Mouse (Mus musculus): ENCODE measurements around the gene Sema3b.
"Not testable (repeated sequence)": the region's sequence is repeated elsewhere in the genome, so short reads cannot be mapped to it uniquely, and the experiment has no call there.

Sema3b gene

DNA sequence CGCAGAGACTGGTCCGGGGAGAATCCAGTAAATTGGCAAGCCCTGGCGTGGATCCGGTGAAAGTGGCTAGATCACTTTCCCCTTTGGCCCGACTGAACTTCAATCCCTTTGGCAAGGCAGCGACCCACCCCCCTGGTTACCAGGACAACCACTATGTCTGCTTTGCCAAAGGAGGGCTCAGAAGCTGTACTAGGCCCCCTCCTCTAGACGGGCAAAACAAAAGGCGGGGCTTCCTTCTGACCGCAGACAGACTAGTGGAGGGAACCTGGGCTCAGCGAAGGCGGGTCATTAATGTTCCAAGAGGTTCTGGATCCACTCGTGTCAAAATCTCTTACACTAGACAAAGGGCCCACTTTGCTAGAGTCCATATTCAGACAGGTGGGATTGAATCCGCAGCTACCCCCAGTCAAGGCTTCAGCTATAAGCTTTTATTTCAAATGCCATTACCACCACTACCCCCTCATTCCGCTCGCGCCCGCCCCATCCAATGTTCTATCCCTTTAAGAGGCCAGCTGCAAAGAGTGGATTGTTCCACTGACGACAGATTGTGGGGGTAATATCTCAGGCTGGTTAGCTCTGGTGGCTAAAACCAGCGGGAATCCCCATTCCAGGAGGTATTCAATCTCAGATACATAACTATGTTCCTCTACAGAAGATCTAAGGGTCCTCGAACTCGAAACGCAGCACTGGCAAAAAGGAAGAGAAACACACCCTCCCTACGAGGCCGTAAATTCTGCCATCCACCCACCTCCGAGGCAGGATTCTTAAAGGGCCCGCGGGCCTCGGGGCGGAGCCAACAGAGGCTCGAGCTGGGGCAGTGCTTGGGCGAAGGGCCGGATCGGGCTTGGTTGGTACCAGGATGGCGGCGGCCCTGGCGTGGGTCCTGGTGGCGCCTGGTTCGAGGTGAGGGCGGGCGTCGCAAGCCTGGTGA is 40.4 kb downstream of the Sema3b start:
- peak; percentile 82 to 84 for DNase-seq

DNA sequence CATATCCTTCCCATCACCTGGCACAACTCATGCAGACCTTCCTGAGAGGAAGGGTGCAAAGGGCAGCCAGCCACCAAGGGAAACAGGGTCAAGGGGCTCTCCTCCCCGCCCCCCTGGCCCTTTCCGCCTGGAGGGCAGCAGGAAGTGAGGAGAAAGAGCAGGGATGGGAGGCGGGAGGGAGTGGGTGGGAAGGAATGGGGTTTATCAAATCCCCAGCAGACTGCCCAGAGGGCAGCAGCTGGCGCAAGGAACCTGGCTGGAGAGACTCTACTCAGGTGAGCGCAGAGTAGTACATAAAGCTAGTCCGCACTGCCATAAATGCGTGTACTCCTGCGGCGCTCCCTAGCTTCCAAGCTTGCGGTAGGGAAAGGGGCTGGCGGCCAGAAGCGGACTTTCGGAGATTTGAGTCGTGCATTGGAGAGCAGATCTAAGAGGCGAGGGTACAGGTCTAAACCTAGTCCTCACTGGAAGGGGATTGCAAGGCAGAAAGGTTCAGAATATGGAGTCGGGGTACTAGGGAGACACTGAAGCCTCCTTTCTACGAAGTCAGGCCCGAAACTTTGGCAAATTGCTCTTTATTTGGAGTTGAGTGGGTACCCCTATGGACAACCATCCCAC is 41.2 kb downstream of the Sema3b start, which contains the start of gene Hyal2:
TSS of gene Hyal2 (plus strand) at position 244 of the 618 bp plus-strand sequence.
- no peak for DNase-seq

- no peak for DNase-seq
Measured at GRCm38 (mm10) chr9:107566855-107567254, 42.2 kb downstream of the Sema3b start.

DNA sequence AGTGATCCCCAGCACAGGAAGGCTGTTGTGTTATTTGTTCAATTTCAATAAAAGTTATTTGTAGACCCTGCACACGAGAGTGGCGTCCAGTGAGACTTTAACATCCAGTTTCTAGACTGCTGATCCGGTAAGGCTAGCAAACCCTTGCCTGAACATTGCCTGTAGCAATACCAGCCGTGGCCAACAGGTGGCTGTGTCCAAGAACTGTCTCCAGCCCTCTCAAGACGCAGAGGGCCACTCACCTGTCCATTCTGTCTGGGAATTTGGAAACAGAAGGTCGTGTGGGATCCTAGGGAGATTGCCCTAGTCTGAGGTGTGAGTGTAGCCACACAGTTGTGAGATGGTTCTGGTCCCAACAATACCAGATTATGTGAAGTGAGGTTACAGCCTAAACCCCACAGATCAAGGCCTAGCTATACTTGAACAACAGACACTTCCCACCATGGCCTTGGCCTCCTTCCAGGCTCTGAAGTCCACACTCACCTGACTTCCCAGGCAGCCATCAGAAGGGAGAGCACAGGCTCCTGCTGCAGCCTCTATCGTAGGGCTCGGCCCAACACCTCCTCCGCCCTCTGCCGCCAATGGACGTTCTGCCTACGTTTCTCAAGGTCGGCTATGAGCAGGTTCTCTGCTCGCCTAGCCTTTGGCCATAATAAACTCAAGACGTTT is 42.9 kb downstream of the Sema3b start:
- peak; percentile 83 to 91 for DNase-seq

- not testable (repeated sequence) for DNase-seq
Measured at GRCm38 (mm10) chr9:107565556-107565955, 43.5 kb downstream of the Sema3b start.

DNA sequence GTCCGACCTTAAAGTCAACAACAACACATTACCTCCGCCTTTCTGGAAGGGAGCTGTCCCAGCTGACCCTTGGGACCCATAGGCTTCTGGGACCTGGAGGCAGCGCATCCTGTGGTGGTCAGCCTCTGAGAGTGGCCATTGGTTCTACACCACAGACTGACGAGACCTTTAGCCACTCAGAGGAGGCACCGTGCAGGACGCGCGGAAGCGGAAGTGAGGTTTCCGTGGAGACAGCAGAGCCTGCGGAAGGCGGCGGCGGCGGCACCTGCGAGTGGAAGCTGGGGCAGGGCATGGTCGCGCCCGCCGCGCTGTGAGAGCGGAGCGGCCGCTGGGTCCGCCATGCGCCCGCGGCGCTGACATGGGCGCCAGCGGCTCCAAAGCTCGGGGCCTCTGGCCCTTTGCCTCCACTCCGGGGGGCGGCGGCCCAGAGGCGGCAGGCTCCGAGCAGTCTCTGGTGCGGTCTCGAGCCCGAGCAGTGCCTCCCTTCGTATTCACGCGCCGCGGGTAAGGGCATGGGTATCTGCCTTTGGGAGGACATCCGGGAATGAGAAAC is 45.9 kb downstream of the Sema3b start, which contains the start of gene Tusc2:
TSS of gene Tusc2 (plus strand) at position 227 of the 553 bp plus-strand sequence.
- peak; percentile 94 to 95 for DNase-seq

DNA sequence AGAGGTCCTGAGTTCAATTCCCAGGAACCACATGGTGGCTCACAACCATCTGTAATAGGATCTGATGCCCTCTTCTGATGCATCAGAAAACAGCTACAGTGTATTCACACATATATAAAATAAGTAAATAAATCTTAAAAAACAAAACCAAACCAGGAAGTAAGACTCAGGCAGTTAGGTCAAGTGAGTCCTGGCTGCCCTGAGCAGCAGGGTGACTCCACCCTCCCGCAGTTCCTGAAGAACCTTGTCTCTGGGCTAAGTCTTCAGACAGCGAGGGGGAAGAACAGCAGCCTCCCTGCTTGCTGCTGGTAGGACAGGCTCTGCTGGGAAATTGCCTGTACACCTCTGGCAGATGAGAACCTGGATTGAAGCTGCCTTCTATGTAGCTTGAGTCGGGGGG is 52.7 kb downstream of the Sema3b start:
- no peak for DNase-seq

DNA sequence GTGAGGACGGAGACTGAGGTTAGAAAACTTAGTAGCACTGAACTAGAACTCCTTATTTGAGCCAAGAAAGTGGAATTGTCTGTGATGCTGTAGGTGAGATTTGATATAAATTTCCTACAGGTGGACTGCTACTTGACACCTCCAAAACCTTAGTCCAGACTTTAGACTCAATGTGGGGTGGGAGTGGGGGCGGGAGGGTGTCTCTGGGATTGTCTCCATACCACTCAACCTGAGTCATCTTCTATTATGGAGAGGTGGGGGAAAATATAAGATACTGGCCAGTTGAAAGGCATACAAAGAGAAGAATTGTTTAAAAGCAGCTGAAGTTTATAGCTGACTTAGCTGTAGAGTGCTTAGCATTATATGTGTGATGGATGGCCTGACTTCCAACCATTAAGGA is 53.3 kb downstream of the Sema3b start:
- DNase-seq = no peak

DNA sequence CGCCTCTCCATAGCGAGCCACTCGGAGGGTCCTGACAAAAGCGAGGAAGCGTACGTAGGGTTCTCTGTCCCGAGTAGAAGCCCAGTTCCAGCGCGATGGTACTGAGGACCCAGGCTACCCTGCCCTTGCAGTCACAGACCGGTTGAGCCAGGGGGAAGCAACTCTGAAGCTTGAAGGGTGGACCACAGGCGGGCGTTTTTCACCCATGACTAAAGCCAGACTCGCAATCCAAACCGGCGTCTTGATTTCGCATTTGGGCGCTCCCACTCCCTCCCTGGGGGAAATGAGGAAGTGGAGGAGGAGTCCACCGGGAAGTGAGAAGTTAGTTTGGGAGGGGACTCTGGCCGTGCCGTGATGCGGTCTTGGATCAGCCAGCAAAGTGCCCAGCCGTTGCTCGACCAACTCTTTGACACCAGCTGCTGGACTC is 54.0 kb downstream of the Sema3b start:
- DNase-seq = no peak

GRCm38 (mm10) chr9:107554319-107554825 is 54.7 kb downstream of the Sema3b start:
- DNase-seq = peak; percentile 94 to 98

- peak in 1 of 2 experiments; percentile 72 for DNase-seq
Measured at GRCm38 (mm10) chr9:107553541-107554318, 55.3 kb downstream of the Sema3b start.

- DNase-seq = no peak
Measured at GRCm38 (mm10) chr9:107552690-107553393, 56.2 kb downstream of the Sema3b start.

GRCm38 (mm10) chr9:107551890-107552355 is 57.1 kb downstream of the Sema3b start:
- no peak for DNase-seq

GRCm38 (mm10) chr9:107551117-107551889 is 57.7 kb downstream of the Sema3b start, which contains the start of gene Rassf1:
Gene Rassf1 (plus strand): TSS chr9:107551555.
- DNase-seq = peak; percentile 48 to 61

GRCm38 (mm10) chr9:107550491-107551116 is 58.4 kb downstream of the Sema3b start:
- DNase-seq = no peak

DNA sequence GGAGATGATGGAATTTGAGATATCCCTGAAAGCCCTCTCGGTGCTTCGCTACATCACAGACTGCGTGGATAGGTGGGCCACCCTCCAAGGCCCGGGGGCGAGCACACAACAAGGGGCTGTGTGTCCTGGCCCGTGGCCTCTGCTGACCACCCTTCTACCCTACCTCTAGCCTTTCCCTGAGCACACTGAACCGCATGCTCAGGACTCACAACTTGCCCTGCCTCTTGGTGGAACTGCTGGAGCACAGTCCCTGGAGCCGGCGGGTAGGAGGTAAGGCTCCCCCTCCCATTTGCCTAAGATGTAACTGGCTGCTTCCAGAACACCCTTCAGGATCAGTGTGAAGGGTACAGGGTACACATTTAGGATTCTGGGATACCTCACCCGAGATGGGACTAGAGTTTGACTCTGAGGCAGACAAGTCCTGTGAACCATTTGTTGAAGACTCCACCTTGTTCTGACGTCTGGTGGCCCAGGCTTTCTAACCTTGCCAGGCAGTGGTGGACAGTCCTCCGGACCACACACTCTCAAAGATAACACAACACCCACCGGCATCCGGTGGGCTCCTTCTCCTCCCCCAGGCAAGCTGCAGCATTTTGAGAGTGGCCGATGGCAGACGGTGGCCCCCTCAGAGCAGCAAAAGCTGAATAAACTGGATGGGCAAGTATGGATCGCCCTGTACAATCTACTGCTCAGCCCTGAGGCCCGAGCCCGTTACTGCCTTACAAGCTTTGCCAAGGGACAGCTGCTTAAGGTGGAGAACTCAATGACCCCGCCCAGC is 59.5 kb downstream of the Sema3b start:
- no peak for DNase-seq

GRCm38 (mm10) chr9:107548820-107549219 is 60.2 kb downstream of the Sema3b start:
- DNase-seq = no peak

- no peak for DNase-seq
Measured at GRCm38 (mm10) chr9:107547957-107548356, 61.1 kb downstream of the Sema3b start.

Measured in cerebellum, postnatal 25 days (tissue).